Mouse (Mus musculus) monocyte, adult 2 months (primary cell): ENCODE results near the gene Pcgf6.
"Not testable (repeated sequence)": the region's sequence is repeated elsewhere in the genome, so short reads cannot be mapped to it uniquely, and the experiment has no call there.

Source experiments
- DNase-seq, 2 experiments: peaks; one replicate each; pipeline ENCODE4 v3.0.0; 2022; ENCODE audit warnings: low spot score in 2 of 2, low read depth in 1 of 2

Pcgf6 gene

DNA sequence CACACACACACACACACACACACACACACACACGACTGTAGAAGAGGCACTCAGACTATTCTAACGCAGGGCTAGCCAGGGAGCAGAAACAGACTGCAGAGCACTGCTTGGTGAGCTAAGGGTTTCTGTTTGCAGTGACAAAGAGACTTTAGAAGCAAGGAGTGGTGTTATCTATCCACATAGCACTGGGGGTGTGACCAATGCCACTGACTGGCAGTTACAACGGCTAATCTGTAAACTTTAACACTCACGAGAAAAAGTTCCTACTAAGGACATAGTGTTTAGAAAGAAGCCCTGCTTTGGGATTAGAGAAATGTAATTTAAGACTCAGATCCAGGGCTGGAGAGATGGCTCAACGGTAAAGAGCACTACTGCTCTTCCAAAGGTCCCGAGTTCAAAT lies 51.0 kb downstream of the Pcgf6 start:
- DNase-seq = no peak

DNA sequence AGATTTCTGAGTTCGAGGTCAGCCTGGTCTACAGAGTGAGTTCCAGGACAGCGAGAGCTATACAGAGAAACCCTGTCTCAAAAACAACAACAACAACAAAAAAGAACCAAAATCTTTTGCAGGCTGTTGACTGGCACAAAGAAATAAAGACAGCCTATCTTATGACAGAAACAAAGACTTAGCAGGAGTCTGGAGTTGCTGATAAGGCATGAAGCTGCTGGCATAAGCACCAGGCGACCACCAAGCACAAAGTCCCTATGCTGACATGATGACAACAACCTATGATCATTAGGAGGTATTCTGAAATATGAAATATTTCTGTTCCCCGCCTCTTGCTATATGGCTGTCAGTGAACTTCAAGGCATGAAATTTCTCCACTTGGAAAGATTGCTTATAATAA lies 51.8 kb downstream of the Pcgf6 start:
- DNase-seq = no peak

DNA sequence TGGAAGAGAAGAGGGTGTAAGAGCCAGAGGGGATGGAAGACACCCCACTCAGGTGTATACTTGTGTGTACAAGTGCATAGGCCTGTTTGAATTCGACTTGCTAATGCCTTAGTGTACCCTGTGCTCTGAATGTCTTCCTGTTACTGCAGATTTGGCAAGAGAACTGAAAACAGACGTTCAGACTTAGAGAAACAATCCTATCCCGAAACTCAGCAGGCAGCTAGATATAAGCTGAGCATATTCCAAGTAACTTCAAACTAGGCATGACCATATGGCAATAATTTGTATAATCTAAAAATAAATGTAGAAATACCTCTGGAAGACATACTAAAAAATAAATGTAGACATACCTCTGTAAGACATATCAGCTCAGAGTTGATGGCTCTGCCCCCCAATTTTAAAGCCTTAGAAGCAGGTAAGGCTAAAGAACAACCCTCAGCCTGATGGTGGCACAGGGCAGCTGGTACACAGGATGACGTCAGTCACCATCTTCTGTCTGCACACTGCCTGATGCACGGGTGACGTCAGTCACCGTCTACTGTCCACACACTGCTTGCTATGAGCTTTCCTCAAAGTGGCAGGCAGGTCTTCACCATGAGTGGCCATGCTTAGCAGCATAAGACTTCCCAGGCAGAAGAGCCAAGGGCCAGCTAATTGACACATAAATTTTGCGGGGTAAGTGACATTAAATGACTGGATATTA lies 52.4 kb downstream of the Pcgf6 start:
- no peak for DNase-seq

DNA sequence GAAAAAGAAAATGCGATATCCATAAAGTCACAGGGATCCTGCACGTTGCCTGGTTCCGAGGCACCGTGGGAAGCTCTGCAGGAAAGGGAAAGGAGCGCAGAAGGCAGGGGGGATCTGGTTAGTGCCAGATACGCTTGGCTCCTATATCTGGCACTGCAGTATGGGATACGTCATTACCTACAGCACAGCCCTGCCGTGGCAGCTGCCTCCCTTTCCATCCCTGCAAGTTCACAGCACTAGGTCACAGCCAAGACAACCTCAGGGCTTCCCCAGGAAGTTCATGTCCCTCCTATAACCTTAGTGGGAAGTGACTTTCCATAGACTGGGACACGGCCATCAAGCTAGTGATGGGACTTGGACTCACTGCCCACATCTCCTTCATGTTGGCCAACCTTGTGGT lies 54.6 kb downstream of the Pcgf6 start:
- DNase-seq = no peak

DNA sequence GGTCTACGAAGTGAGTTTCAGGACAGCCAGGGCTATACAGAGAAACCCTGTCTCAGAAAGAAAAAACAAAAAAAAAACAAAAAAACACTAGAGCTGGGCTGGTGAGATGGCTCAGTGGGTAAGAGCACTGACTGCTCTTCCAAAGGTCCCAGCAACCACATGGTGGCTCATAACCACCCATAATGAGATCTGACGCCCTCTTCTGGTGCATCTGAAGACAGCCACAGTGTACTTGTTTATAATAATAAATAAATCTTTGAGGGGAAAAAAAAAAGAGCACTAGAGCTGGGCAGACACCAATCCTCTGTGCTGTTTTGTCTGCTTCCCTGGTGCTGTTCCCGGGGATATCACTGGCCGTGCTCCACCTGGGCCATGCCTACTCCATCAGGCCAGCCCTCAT lies 58.4 kb downstream of the Pcgf6 start:
- DNase-seq = not testable (repeated sequence)

DNA sequence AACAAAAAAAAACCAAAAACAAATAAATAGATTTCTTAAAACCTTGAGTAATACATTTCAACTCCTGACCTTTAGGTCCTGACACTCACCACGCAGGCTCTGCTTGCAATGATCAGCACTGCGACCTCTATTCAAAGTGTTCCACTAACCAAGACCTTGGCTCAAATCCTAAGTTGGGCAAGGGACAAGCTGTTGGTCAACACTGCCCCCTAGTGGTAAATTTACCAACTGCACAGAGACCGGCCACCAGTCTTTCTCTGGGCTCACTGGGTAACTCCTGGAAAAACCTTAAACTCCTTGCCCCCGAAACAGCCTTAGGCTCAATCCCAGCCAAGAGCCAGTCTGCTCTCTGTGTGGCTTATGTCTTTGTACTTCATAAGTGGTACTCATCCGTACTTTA lies 59.6 kb downstream of the Pcgf6 start:
- peak; percentile 56 to 77 for DNase-seq

DNA sequence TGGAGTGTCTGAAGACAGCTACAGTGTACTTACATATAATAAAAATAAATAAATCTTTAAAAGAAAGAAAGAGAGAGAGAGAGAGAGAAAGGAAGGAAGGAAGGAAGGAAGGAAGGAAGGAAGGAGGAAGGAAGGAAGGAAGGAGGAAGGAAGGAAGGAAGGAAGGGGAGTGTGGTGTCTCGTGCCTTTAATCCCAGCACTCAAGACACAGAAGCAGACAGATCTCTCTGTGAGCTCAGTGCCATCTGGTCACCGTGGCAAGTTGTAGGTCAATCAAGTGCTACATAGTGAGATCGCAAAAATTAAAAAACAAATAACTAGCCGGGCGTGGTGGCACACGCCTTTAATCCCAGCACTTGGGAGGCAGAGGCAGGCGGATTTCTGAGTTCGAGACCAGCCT lies 60.1 kb downstream of the Pcgf6 start:
- DNase-seq = not testable (repeated sequence)

DNA sequence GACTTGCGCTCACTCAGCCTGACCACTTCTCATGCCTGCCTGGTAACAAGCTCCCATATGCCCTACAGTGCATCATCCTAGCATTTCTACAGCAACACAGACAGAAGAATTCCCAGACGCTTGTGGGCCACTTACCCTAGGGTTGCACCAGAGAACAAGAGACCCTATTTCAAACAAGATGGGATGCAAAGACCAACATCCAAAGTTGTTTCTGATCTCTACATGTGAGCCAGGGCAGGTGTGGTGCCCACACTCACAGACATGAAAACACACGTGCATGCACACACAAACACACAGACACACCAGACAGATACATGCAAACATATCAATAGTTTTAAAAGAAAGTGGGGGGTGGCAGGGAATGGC lies 60.6 kb downstream of the Pcgf6 start:
- no peak for DNase-seq

DNA sequence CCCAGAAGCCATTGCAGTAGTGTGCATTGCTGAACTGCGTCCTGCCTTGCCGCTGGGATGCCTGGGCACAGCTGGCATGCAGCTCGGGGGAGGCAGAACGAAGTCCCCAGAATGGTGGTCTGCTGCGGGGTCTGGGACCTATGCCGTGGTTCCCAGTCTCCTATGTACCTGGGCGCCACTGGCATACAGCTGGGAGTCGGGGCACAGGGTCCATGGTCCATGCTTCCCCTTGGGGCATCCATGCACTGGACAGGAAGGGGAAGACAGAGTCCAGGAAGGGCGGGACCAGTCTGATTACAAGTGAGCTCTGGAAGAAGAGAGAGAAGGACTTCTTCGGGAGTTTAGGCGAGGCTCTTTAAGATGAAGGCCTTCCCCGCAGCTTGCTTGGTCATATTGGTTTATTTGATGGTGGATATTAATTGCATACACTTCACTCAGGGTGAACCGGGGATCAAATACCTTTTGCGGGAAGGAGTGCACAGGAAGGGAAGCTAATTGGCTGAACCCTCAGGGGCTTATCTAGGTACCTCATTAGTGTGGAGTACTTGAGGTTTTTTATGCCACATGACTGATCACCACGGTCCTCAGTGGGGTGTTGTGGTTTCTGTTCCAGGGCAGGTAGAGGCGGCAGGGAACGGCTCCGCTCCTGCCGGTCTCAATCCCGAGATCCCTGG lies 61.1 kb downstream of the Pcgf6 start:
- DNase-seq = no peak

DNA sequence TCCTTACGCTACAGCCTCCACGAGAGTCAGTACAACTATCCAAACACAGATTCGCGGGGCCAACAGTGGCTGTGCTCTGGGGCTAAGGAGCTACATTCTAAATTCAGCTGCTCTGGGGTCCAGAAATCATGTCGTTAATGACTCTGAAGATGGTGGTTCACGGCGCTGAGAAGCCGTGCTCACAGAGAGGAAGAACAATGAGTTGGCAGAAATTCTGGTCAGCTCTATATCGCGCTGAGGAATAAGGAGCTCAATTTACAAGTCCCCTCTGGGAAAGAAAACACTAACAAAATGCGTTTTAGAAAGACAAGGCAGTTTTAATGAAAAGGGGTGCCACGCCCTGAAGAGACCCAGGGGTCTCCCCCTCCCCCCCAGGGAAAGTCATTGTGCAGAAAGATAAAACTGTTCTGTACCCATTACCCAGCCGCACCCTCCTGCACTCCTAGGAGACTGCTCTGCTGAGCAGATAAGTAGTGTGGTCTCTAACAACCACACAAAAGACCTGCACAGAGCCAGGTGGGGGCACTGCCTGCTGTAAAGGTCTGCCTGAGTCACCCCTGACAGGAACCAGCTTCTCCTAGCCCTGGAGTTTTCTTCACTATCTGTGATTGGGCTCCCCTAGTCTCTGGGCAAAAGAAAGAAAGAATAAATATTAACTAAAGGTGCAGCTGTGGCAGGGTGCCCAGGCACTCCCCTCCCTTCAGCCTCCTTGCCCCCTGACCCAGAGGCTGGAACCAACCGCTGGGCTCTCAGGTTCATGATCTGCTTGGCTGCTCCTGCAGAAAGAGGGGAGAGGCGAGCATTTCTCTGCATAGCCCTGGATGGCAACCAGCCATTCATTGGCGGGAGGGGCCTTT lies 62.2 kb downstream of the Pcgf6 start:
- DNase-seq = no peak

DNA sequence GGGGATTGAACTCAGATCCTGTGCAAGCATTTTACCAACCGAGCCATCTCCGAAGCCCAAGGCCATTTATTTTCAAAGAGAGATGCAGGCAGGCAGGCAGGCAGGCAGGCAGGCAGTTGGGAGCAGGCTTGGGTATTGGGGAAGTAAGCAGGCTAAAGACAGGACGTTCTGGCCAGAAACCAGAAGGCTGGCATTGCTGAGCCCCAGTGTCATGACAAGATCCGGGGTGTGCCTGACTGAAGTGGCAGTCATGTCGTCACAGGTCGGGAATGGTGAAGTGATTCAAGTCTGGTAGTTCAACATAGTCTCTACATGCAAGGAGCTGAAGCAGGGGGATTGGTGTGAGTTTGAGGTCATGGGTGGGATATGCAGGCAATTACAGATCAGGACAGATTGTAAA lies 63.1 kb downstream of the Pcgf6 start:
- DNase-seq = peak; percentile 51 to 60

DNA sequence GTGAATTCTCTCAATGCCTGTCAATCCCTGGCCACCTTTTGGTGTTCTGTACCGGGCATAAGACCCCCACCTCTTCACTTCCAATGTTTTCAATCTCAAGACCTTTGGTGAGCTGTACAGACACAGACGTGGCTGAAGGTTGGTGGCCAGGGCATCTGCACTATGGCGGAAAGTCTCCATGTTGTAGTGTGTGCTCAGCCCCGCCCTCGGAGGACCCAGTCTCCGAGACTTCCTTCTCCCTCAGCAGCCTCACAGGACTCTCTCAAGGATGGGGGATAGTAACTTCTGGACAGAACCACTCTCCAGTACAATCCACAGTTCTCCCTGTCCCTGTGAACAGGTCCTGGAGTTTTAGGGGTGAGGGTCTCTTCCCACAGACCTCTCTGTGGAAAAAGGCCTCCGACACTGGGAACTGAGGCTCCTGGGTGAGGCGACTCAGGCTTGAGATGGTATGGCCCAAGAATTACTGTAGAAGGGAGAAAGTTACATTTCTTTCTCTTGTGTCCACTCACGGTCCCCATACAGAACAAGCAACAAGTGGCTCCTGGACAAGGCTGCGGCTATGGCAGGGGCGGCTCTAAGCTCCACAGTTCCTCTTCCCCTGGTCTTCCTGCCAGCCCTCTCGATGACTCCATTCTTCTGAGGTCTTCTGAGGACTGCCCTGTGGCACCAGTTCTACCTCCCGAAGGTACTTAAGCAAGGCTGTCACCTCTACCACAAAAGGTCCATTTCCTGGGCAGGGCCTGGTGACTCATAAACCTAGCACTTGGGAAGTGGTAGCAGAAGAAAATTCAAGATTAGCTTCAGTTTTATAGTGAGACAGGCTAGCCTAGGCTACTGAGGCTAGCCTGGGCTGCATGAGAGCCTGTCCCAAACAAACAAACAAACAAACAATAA lies 65.7 kb downstream of the Pcgf6 start:
- no peak for DNase-seq

DNA sequence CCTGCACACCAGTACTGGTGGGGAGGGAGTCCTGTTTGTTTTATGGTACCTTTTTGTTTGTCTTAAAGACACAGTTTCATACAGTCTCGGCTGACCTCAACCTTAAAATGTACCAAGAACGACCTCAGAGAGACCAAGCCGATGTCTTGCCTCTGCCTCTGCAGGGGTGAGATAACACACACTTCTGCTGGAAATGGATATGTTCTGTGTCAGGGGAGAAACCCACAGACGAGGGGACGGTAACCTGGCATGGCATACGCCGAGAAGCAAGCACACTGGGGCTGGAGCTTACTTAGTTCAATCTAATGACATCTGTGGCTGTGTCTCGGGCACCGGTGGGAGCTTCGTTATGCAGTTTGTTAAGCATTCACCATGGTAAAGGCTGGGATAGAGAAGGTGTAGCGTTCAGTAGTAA lies 66.7 kb downstream of the Pcgf6 start:
- DNase-seq = no peak
